Mouse (Mus musculus) erythroblast, embryonic 14.5 days (primary cell): ENCODE data around the gene 1110032A03Rik.

Experiments used
- GATA1 ChIP-seq: IDR thresholded peaks from 2 replicates; pipeline ENCODE4 v1.6.1; 2012; ENCODE audit warnings: low read length, inconsistent platforms, mixed read lengths
- TAL1 ChIP-seq: IDR thresholded peaks from 3 replicates; pipeline ENCODE4 v1.6.1; 2012; ENCODE audit warnings: low read length, inconsistent platforms, mixed read lengths

DNA sequence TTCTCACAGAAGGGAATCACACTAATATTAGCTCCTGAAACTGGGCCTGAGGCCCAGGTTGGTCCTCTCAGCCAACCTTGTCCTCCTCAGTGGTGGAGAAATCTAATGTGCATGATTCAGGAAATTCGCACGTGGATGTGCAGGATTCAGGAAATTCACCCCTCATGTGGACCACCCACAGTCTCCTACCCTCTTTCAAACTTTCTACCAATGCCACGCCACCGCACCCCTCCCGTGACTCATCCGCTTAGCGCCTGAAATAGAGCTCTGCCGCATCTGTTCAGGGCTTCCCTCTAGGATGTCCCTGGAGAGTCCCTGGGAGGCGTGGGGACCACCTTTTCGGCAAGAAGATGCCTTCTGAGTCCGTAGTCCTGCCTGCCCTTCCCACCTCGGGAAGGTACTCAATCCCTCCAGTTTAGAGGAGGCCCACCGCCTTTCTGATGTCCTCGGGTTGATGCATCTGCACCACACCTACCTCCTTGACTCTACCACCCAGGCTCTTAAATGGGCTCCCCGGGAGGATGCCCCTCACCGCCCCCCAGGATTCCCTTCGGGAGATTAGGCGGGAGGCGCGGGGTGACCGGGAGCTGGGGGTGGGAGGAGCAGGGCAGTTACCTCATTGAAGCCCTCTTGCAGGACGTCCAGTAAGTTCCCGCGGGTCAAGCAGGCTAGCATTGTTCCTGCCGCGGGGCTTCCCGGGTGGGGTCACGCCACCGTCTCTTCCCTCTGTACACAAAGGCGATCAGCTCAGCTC, 48.0 kb downstream of the 1110032A03Rik start:
- TF ChIP-seq GATA1 = no peak
- TF ChIP-seq TAL1 = no peak
